Mouse (Mus musculus) liver, embryonic 14.5 days (tissue): Measurements from ENCODE around the gene Chac1.

Experiments
- CTCF ChIP-seq: IDR thresholded peaks from 2 replicates; pipeline ENCODE4 v1.5.1; 2016; ENCODE audit warnings: antibody characterized with exemption, low read depth, control low read depth
- EP300 ChIP-seq: IDR thresholded peaks from 2 replicates; pipeline ENCODE4 v1.6.1; 2016; ENCODE audit warnings: antibody characterized with exemption, low read depth

- TF ChIP-seq CTCF (no peak), EP300 (no peak)
Observed at GRCm38 (mm10) chr2:119334135-119334534, 16.9 kb upstream of the Chac1 start.
